In the genomic region with DNA sequence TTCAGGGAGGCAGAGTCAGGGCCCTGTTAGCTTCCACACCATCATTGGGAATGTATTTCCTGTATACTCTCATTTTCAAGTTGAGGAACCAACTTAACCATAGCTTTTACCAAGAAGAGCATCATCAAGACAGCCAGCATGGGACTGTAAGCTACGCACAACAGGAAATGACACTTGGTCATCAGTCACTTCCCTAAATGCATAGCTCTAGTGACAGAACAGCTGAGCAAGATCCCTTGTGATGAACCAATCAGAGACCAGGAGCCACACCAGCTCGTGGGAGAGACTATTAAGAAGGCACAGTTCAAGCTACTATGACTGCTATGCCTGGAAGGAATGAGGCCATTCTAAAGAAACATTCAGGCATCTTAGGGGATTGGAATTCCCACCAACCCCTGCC, we compare ENCODE assay signal across 20 mouse cellular contexts.
DNase-seq lines count a peak whose midpoint lies in the region; ATAC-seq and TF ChIP-seq lines count a peak whose summit lies in the region.
"Had no signal": no experiment of that assay in that cellular context is flagged by ENCODE, and none has a peak within 500 bp of the region (broad histone marks: within the 10 kb centered on the region; RNA-seq: fewer than 3 reads in every experiment).

No protein-coding gene starts in this region.

- no peaks in the 10 kb centered on the region for H3K9me3 ChIP-seq in forebrain, embryonic 16.5 days (ENCODE audit: control insufficient read depth, low read length)
- H3K9me3 ChIP-seq in forebrain, embryonic 15.5 days: no peaks in the 10 kb centered on the region
- no peaks in the 10 kb centered on the region for H3K9me3 ChIP-seq in midbrain, embryonic 16.5 days (replicated peaks; ENCODE audit: control insufficient read depth, low read length, poor library complexity, severe bottlenecking)
- H3K9me3 ChIP-seq: heart, embryonic 10.5 days; hindbrain, embryonic 10.5 days; intestine, embryonic 15.5 days had no signal

- no peak overlapping the region for H3K4me3 ChIP-seq in forebrain, embryonic 16.5 days (replicated peaks; ENCODE audit: low read length)
- H3K4me3 ChIP-seq in forebrain, embryonic 15.5 days: no peak overlapping the region
- no peak overlapping the region for H3K4me3 ChIP-seq in thymus, adult 2 months (ENCODE audit: control insufficient read depth, insufficient read depth, low read length)
- H3K4me3 ChIP-seq in midbrain, embryonic 16.5 days (ENCODE audit: low read depth, low read length): no peak overlapping the region
- H3K4me3 ChIP-seq: heart, embryonic 10.5 days; hindbrain, embryonic 10.5 days; intestine, embryonic 15.5 days; layer of hippocampus, adult 2 months; left cerebral cortex, adult 2 months had no signal

- H3K27me3 ChIP-seq in forebrain, embryonic 16.5 days (replicated peaks; ENCODE audit: control insufficient read depth, insufficient read depth, low read length): no peaks in the 10 kb centered on the region
- no peaks in the 10 kb centered on the region for H3K27me3 ChIP-seq in forebrain, embryonic 15.5 days
- no peaks in the 10 kb centered on the region for H3K27me3 ChIP-seq in thymus, adult 2 months (ENCODE audit: control insufficient read depth, insufficient read depth, low read length)
- H3K27me3 ChIP-seq in midbrain, embryonic 16.5 days (ENCODE audit: control insufficient read depth, insufficient read depth, low read depth, low read length): no peaks in the 10 kb centered on the region
- H3K27me3 ChIP-seq: intestine, embryonic 15.5 days had no signal

- DNase-seq in spleen, postnatal 36 days (ENCODE audit: low spot score in 2 of 2): peak; percentile 45 to 58
- DNase-seq in spleen, postnatal 14 days (ENCODE audit: low spot score in 2 of 2): no peak
- DNase-seq in thymus, adult 2 months: no peak
- no peak for DNase-seq in urinary bladder, postnatal 14 days (ENCODE audit: low spot score)
- DNase-seq: adrenal gland, postnatal 25 days; cerebellum, postnatal 10 days; forebrain, postnatal 0 days; right cerebral cortex, postnatal 14 days; thymus, postnatal 14 days had no signal

- H3K36me3 ChIP-seq in forebrain, embryonic 16.5 days (ENCODE audit: control insufficient read depth, insufficient read depth): no peaks in the 10 kb centered on the region
- no peaks in the 10 kb centered on the region for H3K36me3 ChIP-seq in forebrain, embryonic 15.5 days
- no peaks in the 10 kb centered on the region for H3K36me3 ChIP-seq in thymus, adult 2 months (ENCODE audit: control insufficient read depth, insufficient read depth, low read length)
- H3K36me3 ChIP-seq in midbrain, embryonic 16.5 days (ENCODE audit: control insufficient read depth, insufficient read depth, low read length): no peaks in the 10 kb centered on the region
- H3K36me3 ChIP-seq: heart, embryonic 10.5 days; hindbrain, embryonic 10.5 days; intestine, embryonic 15.5 days had no signal

- 0 out of 2 replicates have a peak, but pooled peaks have one; percentile 15 for ATAC-seq in forebrain, embryonic 16.5 days
- ATAC-seq in forebrain, embryonic 15.5 days (replicated peaks): no peak
- ATAC-seq in inflammation-experienced regulatory T-cells, adult 6 months: peak; percentile 86
- ATAC-seq in midbrain, embryonic 16.5 days: no peak
- ATAC-seq: forebrain, postnatal 0 days; intestine, embryonic 15.5 days had no signal

- H3K4me2 ChIP-seq in forebrain, embryonic 16.5 days (ENCODE audit: low read length): no peak overlapping the region
- no peak overlapping the region for H3K4me2 ChIP-seq in forebrain, embryonic 15.5 days (replicated peaks)
- H3K4me2 ChIP-seq in midbrain, embryonic 16.5 days (ENCODE audit: low read length): no peak overlapping the region
- H3K4me2 ChIP-seq: intestine, embryonic 15.5 days; midbrain, embryonic 11.5 days had no signal

- no peak overlapping the region for H3K27ac ChIP-seq in forebrain, embryonic 16.5 days (ENCODE audit: low read length)
- no peak overlapping the region for H3K27ac ChIP-seq in forebrain, embryonic 15.5 days (replicated peaks)
- no peak overlapping the region for H3K27ac ChIP-seq in thymus, adult 2 months (ENCODE audit: control insufficient read depth, insufficient read depth, low read length)
- no peak overlapping the region for H3K27ac ChIP-seq in midbrain, embryonic 16.5 days (ENCODE audit: low read length)
- H3K27ac ChIP-seq: heart, embryonic 10.5 days; intestine, embryonic 15.5 days; kidney, postnatal 0 days; layer of hippocampus, adult 2 months; left cerebral cortex, adult 2 months had no signal

- TF ChIP-seq CTCF in thymus, adult 2 months (IDR thresholded peaks at IDR 0.05; ENCODE audit: borderline replicate concordance, control insufficient read depth, extremely low read depth, insufficient read depth, low read length, poor library complexity): no peak

- H3K9ac ChIP-seq in forebrain, embryonic 16.5 days (replicated peaks; ENCODE audit: low read depth, low read length): no peak overlapping the region
- H3K9ac ChIP-seq in forebrain, embryonic 15.5 days (replicated peaks): no peak overlapping the region
- no peak overlapping the region for H3K9ac ChIP-seq in midbrain, embryonic 16.5 days (ENCODE audit: low read depth, low read length)
- H3K9ac ChIP-seq: forebrain, postnatal 0 days; intestine, embryonic 15.5 days had no signal

- TF ChIP-seq POLR2A in thymus, adult 2 months (IDR thresholded peaks at IDR 0.05; ENCODE audit: control insufficient read depth, extremely low read depth, insufficient read depth, low read length, poor library complexity): no peak

- WGBS in forebrain, embryonic 16.5 days: 77% methylated on average over 2 of the region's 2 CpGs
- 73% methylated on average over 2 of the region's 2 CpGs for WGBS in forebrain, embryonic 15.5 days
- WGBS in thymus, adult 2 months: 59% methylated on average over 2 of the region's 2 CpGs
- 72% methylated on average over 2 of the region's 2 CpGs for WGBS in midbrain, embryonic 16.5 days

- peaks cover 3% of the 10 kb centered on the region for H3K4me1 ChIP-seq in forebrain, embryonic 16.5 days (replicated peaks; ENCODE audit: control insufficient read depth, insufficient read depth, low read length)
- H3K4me1 ChIP-seq in forebrain, embryonic 15.5 days: peaks cover 9% of the 10 kb centered on the region
- 0 out of 2 replicates have a peak, but pooled peaks cover 3% of the 10 kb centered on the region for H3K4me1 ChIP-seq in thymus, adult 2 months (replicated peaks; ENCODE audit: control insufficient read depth, insufficient read depth, low read length)
- H3K4me1 ChIP-seq in midbrain, embryonic 16.5 days (ENCODE audit: control insufficient read depth, insufficient read depth, low read length): peaks cover 2% of the 10 kb centered on the region

Comparison
In these comparisons a context has a peak if more than half of its experiments do, and no peak if none do; other contexts are left out.
1. ATAC-seq: peak in forebrain, embryonic 16.5 days (single experiment) and inflammation-experienced regulatory T-cells, adult 6 months (single experiment); none in forebrain, embryonic 15.5 days (single experiment) and midbrain, embryonic 16.5 days (single experiment).
2. DNase-seq: peak in spleen, postnatal 36 days (2 of 2); none in spleen, postnatal 14 days (0 of 2), thymus, adult 2 months (single experiment) and urinary bladder, postnatal 14 days (single experiment).